Mouse (Mus musculus) ES-E14 (cell line): ENCODE measurements around the gene Fam214a.

ENCODE experiments used
- CHD2 ChIP-seq: IDR thresholded peaks from 2 replicates; pipeline ENCODE4 v1.6.1; 2014; ENCODE audit warnings: mild to moderate bottlenecking, low read depth, low read length, inconsistent platforms
- HCFC1 ChIP-seq: IDR thresholded peaks from 2 replicates; pipeline ENCODE4 v1.6.1; 2012; ENCODE audit warnings: low read length, inconsistent platforms, borderline replicate concordance; ENCODE audit not compliant: insufficient read depth
- MAFK ChIP-seq: IDR thresholded peaks from 2 replicates; pipeline ENCODE4 v1.6.1; 2014; ENCODE audit warnings: mild to moderate bottlenecking, low read depth, low read length, inconsistent platforms; ENCODE audit not compliant: insufficient read depth
- ZC3H11A ChIP-seq: IDR thresholded peaks from 2 replicates; pipeline ENCODE4 v1.6.1; 2012; ENCODE audit warnings: low read depth, mild to moderate bottlenecking, inconsistent platforms, low read length, borderline replicate concordance
- ZNF384 ChIP-seq: IDR thresholded peaks from 2 replicates; pipeline ENCODE4 v1.6.1; 2012; ENCODE audit warnings: low read depth, low read length, inconsistent platforms

- no peak for TF ChIP-seq ZC3H11A
- TF ChIP-seq HCFC1: no peak
- TF ChIP-seq CHD2: no peak
- no peak for TF ChIP-seq MAFK
- no peak for TF ChIP-seq ZNF384
Observed at GRCm38 (mm10) chr9:74988893-74989460, 36.3 kb downstream of the Fam214a start.
